Mouse (Mus musculus) erythroblast, adult 5-6 weeks (primary cell): ENCODE data around the gene Nagk. TPM values are rescaled to one million over a fixed set of nuclear protein-coding genes. Genes with fewer than 3 reads are reported as not detected.
"Not testable (repeated sequence)": the region's sequence is repeated elsewhere in the genome, so short reads cannot be mapped to it uniquely, and the experiment has no call there.

Source experiments
- ATAC-seq: replicated peaks from 2 replicates; pipeline ENCODE4 v1.8.0; 2016; ENCODE audit warnings: moderate number of reproducible peaks, mild to moderate bottlenecking, moderate TSS enrichment, inconsistent platforms; ENCODE audit not compliant: poor library complexity, low FRiP score, severe bottlenecking
- total RNA-seq, 2 experiments: library from RNA; stranded (forward) in 1 of 2; stranded (reverse) in 1 of 2; fragments of 150-400 nt in 1 of 2; fragments of 200-764, 138-1000 nt in 1 of 2; gene quantifications; 2 replicates each; pipeline versions ENCODE4 v1.2.3 to v1.2.4; 2015 to 2017; ENCODE audit warnings: low replicate concordance in 2 of 2

Nagk gene
- total RNA-seq (2015; ENCODE audit: low replicate concordance) (1.9 and 7.9 TPM in 2 replicates), total RNA-seq (2017; ENCODE audit: low replicate concordance) (3.5 and 3.9 TPM in 2 replicates)

DNA sequence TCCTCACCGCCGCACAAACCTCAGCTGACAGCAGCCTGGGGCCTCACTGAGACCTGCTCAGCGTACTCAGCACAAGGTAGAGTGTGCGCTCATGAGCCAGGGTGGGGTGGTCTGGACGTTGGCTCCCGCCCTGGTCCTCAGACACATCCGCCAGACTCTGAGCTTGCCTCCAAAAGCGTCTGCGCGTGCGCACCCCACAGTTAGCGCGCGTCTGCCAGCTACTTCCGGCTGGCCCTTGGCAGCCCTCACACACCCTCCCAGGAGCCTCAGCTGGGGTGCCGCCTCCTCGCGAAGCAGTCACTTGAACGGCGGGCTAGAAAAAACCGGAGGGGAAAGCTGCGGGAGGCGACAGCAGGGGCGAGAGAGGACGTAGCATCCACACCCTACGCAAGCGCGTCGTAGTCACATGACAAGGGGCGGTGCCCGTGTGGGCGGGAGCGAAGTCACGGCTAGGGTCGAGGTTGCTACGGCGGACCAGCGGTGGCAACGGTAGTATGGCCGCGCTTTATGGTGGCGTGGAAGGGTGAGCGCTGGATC lies at the start of gene Nagk:
Gene Nagk, plus strand, starts transcription at position 223 of the 537 bp plus-strand sequence.
- peak; percentile 93 for ATAC-seq

GRCm38 (mm10) chr6:83745466-83745865 lies 49.3 kb upstream of the Nagk start:
- no peak for ATAC-seq

- ATAC-seq: no peak
Observed at GRCm38 (mm10) chr6:83749286-83749685, 45.5 kb upstream of the Nagk start.

DNA sequence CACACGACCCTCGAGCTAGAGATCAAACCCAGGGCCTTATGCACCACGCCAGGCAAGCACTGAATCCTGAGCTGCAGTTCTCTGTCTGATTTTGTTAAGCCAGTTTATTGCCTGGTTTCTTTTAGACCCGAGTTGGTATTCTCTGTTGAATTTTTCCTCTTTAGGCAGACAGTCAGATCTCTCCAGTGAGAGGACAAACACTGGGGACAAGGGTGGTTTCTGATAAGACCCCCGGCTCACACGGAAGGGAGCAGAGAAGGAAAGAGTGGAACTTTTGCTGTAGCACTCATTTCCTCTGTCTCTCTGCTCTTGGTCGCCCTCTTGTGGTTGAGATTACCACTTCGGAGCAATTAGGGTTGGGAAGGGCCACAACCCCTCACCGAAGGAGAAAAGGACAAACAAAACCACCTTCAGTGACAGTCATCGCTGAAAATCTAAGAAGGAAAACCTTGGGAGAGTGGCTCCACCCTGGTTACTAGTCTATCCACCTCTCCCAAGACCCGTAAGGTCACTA lies 44.6 kb upstream of the Nagk start:
- peak; percentile 64 for ATAC-seq

DNA sequence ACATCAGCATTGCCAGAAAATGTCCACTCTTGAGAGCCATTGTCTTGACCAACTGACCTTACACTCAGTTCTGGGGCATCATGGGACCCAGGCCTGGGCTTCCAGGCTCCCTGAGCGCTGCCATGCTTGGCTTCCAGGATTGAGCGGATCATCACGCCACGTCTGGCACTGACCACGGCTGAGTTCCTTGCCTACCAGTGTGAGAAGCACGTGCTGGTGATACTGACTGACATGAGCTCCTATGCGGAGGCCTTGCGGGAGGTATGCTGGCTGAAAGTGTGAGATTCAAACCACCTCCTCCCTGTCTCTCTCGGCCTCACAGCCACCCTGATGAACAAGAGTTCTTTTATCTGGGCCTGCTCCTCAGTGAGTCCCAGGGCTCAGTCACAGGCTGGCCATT lies 38.7 kb upstream of the Nagk start:
- no peak for ATAC-seq

DNA sequence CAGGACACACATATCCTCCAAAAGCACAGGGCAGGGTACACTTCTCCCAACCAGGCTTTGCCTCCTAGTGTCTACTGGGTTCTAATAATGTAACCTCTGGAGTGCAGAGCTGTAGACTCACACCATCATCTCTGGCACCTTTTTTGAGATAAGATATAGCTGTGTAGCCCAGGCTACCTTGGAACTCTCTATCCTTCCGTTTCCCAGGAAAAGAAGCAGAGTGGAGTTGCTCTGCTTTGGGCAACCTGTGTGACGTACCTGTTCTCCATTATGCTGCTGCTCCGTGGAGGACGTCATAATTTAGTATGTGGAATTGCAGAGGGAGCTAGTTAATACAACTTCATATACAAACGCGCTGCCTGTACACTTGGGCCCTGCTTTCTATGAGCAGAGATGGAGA lies 32.4 kb upstream of the Nagk start, which contains the start of gene Ankrd53:
Gene Ankrd53, plus strand, starts transcription at position 301 of the 400 bp plus-strand sequence.
- no peak for ATAC-seq

DNA sequence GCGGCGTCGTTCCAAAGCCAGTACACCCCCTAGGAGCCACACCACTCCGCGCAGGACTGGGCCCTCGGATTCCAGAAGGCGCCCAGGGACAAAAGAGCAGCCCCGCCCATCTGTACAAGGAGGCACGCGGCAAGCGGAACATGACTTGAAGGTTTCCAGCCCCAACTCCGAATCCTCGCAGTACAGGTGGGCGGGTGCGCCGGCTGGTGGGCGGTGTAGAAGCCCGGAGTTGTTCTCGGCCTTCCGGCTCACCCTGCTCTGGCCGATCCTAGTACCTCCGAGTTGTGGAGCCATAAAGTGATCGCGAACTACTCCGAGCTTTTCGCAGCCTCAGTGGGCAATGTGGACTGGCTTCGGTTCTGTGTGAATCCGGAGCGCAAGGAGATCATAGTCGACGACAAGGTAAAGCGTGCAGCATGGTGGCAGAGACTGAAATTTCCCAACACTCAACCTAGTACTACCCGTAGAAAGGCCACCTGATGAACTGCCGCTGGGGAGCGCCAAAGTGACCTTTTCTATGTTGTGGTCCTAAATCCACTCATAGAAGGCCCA lies 31.8 kb upstream of the Nagk start:
- no peak for ATAC-seq

DNA sequence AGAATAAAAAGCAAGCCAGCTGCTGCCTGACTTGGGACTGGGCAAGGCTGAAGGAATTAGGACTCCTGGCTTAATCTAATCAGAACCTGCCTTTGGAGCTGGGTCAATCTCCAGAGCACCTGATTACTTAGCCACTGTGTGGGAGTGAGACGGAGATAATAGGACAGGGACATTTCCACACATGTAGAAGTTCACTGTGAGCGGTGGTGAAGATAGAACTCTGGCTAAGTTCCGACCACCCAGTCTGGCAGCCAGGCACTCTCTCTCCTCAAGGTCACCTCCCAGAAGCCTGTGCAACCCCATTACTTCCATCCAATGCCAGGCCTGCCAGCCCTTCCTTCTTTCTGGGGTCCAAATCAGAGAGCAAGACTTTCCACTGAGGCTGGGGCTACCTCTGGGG lies 27.8 kb upstream of the Nagk start:
- ATAC-seq: no peak

DNA sequence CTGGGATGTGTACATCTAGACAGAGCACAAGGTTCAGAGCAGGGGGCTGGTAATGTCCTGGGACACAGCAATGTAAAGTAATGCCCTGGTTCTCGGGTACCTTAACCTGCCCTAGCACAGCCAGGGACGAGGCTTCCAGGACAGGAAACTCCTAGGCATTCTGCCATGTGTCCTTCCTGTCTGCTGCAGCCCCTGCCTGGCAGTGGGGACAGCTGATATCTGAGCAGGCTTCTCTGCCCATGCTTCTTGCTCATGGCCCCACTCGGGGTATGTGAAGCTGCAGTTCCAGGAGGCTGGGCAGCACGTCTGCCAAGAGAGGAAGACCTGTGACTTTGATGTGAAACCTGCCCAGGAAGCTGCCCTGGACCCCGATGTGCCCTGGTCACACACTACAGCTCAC lies 26.3 kb upstream of the Nagk start:
- no peak for ATAC-seq

DNA sequence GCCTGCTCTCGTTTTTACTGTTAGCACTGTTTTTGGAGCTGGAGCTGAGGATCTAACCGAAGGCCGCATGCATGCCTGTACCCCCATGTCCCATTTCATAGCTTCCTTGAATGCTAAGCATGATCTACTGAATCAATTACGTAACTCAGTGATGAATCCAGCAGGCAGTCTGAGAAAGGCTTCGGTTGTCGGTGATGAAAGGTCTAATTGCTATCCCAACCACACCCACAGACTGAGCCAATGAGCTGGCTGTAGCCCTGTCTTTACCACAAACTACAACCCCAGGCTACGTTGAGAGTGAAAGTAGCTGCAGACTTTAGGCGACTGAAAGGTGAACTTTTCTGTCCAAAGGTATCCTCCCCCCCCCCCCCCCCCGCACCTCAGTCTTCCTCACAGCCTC lies 20.7 kb upstream of the Nagk start:
- no peak for ATAC-seq

- peak; percentile 21; the same call in 1 of the 2 replicates for ATAC-seq
Observed at GRCm38 (mm10) chr6:83774781-83775563, 19.8 kb upstream of the Nagk start.

GRCm38 (mm10) chr6:83775638-83776293 lies 19.0 kb upstream of the Nagk start, which contains the start of gene Tex261:
Gene Tex261 (minus strand): TSS chr6:83775813.
- peak; percentile 75 for ATAC-seq

DNA sequence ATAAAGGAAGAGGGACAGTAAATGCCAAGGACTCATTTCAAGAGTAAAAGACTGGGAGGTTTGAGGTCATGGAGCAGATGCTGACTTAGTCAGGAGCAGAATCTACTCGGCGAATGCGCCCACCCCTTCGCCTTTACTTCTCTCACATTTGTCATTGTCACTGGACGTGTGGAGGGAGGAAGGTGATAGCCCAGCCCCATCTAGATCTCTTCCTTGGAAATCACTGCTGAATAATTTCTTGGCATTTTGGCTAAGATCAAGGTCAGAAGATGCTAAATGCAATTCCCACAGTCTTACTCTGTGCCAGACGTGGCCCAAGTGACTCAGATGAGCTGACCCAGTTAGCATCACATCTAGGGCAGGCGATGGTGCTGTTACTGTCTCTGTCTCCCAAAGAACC lies 16.5 kb upstream of the Nagk start:
- no peak for ATAC-seq

DNA sequence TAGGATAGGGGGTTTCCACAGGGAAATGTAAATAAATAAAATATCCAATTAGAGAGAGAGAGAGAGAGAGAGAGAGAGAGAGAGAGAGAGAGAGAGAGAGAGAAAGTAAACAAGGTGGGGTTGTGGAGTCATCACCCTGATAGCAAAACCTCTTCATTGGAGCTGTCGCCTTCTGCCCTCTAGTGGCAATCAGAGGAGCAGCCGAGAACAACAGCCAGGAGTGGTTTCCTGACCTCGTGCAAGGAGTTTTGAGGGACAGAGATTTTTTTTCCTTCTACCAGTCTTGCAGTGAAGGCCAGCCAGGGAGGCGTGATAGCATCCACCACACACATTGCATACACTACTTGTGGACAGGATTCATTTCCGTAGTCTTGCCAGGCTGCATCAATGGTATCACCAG lies 15.8 kb upstream of the Nagk start:
- ATAC-seq: peak; percentile 65

DNA sequence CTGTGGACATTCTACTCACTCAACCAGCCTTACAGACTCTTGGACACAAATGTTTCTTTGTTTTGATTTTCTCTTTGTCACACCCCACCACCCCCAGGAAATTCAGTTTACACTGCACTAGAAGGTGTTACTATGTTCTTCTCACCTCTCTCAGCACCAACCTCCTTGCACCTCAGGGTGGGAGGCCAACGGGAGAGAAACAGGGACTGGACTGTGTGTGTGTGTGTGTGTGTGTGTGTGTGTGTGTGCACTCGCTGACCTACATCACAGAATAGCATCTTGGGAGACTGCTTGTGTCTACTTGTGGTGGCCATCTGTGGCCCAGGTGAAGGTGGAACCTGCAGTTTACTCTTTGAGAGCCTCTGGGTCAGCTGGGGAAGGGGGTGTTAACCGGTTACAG lies 8.4 kb upstream of the Nagk start:
- no peak for ATAC-seq

GRCm38 (mm10) chr6:83788554-83788953 lies 6.2 kb upstream of the Nagk start:
- ATAC-seq: no peak

- not testable (repeated sequence) for ATAC-seq
Observed at GRCm38 (mm10) chr6:83790533-83790932, 4.2 kb upstream of the Nagk start.

DNA sequence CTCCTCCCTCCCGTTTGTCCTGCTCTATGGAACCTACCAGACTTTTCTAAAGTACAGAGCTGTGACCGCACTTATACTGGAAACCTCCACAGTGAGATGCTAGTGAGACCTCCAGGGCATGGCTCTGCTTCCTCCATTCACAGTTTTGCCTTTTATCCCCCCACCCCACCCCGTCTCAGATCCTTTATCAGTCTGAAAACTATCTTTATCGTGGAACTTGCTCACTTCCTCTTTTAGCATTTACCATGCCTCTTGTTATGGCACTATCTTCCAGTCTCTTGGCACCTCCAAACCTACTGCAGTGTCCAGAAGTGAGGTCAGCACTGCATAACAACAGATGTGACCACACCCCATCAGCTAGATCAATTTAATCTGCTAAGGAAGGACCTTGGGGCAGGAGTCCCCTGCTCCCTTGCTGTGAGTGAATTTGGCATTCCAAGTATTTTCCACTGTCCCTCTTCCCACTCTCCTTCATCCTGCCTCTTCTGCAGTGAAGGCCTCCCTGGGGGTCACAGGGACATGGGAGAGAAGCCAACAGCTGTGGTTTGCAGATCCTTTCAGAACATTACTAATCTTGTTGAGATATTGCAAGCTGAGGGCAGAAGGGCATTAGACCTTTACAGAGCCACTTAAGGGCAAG lies 3.4 kb upstream of the Nagk start:
- ATAC-seq: no peak

DNA sequence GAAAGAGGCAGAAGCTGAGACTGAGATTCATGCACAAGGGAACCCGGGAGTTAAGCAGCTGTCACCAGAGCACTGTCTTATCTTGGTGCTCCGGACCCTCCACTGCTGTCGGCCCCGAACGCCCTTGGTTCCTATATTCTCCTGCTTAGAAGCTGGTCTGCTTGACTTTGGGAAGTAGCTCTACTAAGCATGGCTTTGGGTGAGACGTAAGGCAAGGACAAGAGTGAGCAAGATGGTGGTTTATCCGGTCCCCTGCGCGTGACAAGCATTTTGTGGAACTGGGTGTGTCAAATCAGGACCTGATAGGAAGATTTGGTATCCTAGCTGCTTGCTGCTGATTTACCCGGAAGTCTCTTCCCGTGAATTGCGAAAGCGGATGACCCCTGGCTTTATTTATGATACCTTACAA lies 714 bp downstream of the Nagk start:
- no peak for ATAC-seq

GRCm38 (mm10) chr6:83796686-83797085 lies 1.9 kb downstream of the Nagk start:
- no peak for ATAC-seq
